Mouse (Mus musculus) gastrocnemius, postnatal 36 days (tissue): ENCODE data around the gene Gramd4. TPM values are rescaled to one million over a fixed set of nuclear protein-coding genes. Genes with fewer than 3 reads are reported as not detected.
A peak's percentile ranks its signal among the peaks of the same experiment; 100 is the strongest.

Experiments
- DNase-seq, 2 experiments: peaks; one replicate each; pipeline ENCODE4 v3.0.0; 2022
- intact Hi-C: fragments of 180-260 bp; cut with DNase I; formaldehyde crosslinking; loops from one replicate; pipeline ENCODE4 v1.15.1; 2025
- total RNA-seq, 2 experiments: library from RNA; stranded (reverse); gene quantifications; 2 replicates each; pipeline ENCODE4 v1.2.3; 2021

Gramd4 gene
- total RNA-seq, 2 experiments from 2014 or later = 5.1 to 5.9 TPM

DNA sequence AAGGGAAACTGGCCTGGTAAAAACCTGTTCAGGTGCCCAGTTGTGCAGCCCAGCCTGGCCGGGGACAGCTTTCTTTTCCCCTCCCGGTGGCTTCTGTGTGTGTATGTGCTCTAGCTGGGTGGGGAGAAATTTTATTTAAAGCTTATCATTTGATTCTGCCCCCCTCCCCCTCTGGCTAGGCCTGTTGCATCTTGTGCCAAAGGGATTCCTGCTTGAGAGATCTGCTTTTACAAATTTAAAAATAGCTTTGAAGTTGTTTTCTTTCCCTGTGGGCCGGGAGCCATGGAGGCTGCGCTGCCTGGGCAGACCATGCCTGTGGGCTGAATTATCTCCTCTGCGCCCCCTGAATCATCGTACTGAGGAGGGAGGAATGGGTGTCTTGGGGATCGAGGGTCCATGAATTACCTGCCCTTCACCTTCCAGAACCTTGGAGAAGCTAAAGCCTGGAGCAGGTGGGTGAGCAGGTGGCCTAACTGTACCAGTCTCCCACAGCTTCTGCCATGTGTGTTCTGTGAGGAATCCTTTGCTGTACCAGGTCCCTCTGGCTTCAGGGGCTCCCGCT lies 52.2 kb downstream of the Gramd4 start:
- intact Hi-C loops = no loop called here
- no peak for DNase-seq

DNA sequence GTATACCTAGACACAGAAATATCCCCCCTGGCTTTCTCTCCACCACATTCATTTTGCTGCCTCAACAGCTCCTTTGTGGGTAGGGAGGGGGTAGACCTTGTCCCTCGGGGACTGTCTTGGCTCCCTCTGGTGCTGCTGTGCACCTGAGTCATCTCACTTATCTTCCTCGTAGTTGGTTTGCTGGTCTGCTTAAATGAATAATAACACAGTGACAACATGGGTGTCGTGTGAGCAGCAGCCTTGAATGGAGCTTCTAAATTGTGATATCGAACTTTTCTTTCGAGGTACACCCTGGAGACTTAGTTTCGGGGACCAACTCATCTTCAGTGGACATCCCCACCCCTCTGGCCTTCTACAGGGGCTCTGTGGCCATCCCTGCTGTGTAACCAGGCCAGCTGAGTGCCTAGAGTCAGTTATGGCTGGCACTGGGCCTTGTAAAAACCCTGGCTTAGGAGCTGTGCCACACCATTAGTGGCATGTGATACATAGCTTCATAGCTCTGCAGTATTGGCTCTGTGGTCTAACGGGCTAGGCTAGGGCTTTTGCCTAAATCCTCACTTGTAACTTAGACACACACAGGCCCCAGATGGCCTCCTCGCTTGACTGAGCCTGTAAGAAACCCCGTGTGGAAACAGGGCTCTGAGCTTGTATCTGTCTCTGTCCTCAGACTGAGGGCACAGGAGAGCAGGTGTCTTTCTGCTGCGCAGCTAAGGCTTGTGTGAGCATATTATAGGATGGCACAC lies 53.0 kb downstream of the Gramd4 start:
- intact Hi-C loops = no loop called here
- DNase-seq = no peak

DNA sequence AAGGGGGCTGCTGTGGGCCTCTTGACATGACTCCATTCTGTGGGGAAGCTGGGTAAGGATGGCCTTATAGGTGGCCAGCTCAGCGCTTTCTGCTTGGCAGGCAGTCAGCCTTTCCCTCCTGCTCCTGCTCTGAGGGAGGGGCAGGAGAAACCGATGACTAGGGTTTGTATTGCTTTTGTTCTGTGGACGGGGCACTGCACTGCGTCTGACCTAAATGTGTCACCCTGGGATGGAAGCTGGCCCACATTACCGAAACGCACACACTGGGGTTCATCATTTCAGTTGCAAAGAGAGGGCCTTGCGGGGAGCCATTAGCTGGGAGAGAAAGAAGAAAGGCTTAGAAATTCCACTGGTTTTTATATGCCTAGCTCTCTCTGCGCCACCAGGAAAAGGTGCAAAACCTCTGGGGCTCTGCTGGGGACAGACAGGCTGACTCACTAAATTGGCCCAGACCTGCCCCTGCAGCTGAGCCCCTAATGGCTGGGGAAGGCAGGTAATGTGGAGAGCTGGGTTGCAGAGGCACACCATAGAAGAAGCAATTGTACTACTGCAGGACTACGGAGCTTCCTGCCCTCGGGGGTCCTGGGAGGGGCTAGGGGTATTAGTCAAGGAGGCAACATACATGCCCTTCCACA lies 55.3 kb downstream of the Gramd4 start:
- intact Hi-C loops = no loop called here
- DNase-seq = no peak

DNA sequence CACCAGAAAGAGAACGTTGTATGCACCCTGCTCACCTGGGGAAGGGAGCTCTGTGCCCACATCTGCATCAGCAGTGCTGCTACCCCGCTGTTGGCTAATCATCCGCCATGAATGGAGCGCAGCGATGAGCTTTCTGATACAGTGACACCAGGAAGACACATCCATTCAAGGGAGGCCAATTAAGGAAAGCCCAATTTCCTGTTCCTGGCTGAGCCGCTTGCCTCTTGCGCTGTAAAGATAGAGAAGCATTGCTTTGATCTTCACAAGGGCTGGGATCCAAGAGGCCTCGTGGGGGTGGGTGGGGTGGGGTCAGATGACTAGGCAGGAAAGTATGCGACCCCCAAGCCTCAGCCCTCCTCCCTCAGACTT lies 55.8 kb downstream of the Gramd4 start:
- intact Hi-C loops = no loop called here
- no peak for DNase-seq

DNA sequence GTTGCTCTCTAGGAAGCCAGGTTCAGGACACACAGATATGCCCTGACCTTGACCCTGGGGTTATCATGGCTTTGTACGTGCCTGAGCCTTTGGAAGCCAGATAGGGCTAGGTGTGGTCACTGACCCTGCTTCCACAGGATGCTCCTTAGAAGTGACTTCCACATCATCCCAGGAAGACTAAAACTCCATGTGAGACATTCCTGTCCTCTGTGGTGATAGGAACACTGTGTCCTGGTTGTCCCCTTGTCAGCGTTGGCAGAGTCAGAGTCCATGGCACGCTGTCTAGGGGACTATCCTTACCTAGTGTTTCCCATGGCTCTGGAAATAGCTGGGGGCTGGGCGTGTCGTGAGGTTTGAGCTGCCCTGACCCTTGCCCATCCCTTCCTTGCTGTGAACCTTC lies 58.9 kb downstream of the Gramd4 start:
- intact Hi-C loops = no loop called here
- no peak for DNase-seq

DNA sequence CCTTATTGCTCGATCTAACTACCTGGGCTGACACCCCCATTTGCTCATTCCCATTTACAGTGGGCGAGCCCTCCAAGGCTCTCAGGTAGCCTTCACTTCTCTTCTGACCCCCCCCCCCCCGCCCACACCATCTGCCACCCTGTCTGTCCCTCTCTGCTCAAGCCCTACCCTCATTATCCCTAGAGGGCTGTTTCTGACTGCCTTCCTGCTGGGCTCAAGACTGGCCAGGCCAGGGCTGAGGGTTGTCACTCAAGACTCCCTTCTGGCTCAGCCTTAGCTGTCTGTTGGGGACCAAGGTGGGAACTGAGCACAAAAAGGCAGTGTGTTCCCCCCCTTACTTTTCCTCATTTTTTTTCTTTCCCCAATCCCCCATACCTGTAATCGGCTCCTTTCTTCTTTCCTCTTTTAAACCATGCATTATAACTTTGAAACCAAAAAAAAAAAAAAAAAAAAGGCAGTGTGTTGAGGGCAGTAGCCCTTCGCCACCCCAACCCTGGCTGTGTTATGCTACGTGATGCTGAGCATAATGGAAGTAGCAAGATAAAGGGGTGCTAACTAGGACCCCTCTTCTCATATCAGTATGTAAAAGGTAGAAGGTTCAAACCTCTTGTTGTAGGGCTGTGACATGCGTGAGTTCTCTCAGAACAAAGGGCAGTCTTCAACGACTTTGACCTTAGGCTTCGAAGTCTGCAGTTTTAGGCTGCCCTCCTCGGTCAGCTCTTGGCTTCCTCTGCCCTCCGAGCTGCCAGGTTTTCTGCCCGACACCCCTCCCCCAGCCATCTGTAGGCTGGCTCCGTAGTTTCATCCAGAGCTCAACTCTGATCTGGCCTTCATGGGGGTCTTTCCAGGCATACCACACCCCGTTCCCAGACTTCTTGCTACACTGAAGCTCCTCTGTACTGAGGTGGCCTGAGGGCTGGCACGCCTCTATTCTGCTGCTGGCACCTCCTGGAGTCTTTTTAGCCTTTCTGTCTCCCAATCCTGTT lies 59.9 kb downstream of the Gramd4 start:
- no peak for DNase-seq
- intact Hi-C loops = no loop called here

DNA sequence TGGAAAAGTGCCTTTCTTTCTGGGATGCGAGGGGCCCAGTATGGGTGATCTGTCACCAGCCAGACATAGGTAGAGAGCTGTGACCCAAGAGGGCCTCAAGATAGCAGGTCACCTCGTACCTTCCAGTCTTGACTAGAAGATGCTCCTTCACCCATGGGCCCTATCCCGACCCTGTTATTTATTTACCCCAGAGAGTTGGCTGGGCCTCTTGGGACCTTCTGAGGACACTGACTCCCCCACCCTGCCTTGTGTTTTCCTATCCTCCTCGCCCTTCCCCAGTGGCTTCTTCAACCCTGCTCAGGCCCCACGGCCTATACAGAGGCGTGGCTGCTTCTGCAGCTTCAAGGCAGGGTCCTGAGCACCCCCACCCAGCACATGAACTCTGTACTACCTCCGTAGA lies 61.7 kb downstream of the Gramd4 start:
- intact Hi-C loops = no loop called here
- DNase-seq = no peak

DNA sequence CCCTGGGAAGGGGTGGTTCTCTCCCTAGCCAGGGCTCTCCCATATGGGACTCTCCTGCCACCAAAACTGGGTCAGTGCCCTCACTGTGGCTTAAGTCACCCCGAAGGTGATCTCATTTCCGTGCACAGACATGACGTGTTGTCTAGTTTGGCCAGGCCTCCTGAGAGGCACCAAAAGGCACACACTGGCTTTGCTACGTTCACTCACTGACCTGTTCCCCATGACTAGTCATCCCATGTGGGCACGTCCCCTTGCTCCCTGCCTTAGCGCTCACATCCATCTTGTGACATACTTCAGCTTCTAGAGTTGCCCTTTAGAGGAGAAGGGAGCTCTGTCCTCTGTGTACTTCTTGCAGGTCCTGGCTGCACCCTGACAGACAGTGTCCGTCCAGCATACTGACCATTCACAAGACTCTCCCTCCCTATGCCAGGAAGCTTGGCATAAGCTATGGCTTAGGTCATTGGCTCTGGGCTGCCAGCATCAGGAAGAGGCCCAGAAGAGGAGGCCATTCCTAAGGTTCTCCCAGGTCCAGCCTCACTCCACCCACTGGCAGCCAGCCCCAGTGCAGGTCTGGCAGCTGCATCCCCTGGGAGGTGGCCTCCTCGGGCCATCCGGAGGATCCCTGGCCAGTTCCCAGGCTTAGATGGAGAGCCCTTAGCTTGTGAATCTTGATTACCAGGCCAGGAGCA lies 64.9 kb downstream of the Gramd4 start:
- intact Hi-C loops = no loop called here
- peak; percentile 61 to 63 for DNase-seq

DNA sequence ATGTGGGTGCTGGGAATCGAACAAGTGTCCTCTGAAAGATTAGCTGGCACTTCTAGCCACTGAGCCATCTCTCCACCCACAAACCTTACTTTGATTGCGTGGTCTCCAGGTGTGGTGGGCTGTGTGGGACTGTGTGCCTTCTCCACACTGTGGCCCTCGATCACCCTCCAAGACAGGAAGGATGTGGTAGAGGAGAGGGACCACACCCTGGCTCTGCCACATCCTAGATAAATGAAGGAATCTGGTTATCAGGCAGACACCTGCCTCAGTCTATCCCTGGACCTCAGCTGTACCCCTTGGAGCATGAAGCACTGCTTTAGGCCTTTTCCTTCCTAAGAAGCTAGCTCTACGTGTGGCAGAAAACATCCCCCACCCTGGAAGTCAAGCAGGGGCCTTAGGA lies 65.9 kb downstream of the Gramd4 start:
- intact Hi-C loops = no loop called here
- no peak for DNase-seq

DNA sequence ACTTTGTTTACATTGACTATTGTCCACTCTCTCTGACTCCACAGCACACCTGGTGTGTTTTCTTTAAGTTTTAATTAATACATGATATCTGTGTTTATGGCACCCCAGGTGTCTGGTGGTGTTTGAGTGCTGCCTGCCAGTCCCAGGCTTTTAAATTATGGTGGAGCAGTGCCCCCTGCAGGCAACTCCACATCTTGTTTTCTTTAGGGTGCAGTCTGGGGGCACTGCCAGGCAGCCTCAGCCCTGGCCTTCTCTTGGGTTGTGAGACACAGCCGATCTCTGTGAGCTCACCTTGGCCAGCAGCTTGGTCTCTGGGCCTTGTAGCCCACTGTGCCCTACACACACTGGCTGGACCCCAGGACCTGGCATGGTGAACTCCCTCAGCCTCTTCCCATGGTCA lies 66.9 kb downstream of the Gramd4 start:
- DNase-seq = peak; percentile 68 to 69
- intact Hi-C loops = loop anchor here (1.0 kb wide), 1 partner anchor 70 kb away; no protein-coding TSS in a partner anchor

DNA sequence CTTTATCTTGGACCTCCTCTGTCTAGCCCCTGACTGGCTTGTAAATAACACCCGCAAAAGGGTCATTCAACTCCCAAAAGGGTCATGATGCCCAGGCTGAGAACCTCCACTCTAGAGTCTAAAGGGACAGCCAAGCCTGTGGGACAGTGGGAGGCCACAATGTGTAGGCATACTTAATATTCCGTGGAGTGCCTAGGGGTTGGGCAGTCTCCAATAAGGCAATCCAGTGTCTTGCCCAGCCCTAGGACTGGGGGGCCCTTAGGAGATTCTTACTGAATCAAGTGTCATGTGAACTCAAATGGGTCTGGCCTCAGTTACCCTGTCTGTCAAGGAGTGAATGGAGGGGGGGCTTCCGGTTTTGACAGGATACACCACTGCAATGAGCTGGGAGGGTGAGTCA lies 71.5 kb downstream of the Gramd4 start:
- no peak for DNase-seq
- intact Hi-C loops = no loop called here

DNA sequence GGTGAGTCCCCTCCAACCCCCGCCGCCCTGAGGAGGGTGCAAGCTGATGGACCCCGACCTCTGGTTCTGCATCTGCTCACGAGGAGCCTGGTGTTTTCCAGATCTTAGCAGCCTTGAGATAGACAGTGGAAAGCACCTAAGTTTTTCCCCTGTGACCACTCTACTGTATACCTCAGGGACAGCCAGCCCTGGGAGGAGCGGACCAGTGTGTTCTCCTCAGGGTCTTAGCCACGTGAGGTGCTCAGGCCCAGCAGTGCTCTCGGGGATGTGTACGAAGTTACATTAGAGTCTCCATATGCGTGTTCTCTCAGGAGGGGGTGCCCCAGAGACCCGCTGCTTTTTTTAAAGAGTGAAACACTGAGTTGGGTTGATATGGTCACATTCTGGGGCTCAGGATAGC lies 73.2 kb downstream of the Gramd4 start:
- no peak for DNase-seq
- intact Hi-C loops = loop anchor here (5.0 kb wide), 1 partner anchor 233 kb away; no protein-coding TSS in a partner anchor

DNA sequence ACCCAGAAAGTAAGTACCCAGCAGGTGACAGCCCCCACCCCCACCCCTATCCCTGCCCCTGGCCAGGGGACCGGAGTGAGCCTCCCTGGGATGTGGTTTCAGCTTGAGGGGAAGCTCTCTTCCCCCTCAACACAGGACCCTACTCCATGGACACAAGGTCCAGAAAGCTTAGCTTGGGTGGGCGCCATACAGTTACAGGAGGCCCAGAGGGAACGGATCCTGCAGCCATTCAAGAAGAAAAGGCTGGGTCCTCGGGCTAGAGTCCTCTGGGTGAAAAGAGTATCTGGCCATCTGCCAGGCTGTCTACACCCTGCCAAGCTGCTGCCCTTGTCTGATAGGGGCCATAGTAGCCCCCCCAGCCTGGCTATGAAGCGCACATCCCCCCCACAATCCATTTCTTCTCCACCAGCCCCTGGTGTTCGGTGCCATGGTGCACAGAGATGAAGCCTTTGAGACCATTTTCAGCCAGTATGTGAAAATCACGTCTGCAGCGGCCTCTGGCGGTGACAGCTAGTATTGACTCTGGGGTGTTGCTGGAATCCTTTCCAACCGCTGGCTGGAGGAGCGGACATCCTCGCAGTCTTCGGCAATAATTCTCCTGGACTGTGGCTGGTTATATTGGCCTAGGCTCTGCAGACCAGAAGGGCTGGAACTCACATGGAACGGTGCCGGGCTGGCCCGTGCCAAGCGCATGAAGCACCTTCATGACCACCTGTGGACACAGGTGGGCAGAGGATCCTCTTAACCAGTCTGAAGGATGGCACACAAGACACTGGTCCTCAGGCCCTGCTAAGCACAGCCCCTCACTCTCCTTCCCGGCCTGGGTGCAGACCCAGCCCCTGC lies 77.7 kb downstream of the Gramd4 start:
- intact Hi-C loops = loop anchor here (5.0 kb wide), 1 partner anchor 238 kb away; no protein-coding TSS in a partner anchor
- DNase-seq = peak; percentile 81 to 85

DNA sequence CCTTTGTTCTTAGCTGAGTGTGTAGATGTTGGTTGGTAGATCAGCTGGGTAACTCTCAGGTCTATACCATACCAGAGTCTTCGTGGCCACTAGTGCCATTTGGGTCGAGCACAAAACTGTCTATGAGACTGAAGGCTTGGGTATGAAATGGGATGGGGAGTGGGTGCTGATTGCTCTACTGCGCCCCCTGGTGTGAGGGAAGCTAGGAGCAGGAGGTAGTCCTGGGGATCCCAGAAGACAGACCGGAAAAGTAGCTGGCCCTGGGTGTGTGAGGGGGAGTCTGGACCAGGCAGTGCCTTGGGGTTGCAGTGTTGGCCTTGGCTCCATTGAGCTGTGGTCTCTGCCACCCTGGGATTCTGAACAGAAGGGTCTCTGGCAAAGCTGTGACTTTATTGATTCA lies 80.1 kb downstream of the Gramd4 start:
- no peak for DNase-seq
- intact Hi-C loops = no loop called here

DNA sequence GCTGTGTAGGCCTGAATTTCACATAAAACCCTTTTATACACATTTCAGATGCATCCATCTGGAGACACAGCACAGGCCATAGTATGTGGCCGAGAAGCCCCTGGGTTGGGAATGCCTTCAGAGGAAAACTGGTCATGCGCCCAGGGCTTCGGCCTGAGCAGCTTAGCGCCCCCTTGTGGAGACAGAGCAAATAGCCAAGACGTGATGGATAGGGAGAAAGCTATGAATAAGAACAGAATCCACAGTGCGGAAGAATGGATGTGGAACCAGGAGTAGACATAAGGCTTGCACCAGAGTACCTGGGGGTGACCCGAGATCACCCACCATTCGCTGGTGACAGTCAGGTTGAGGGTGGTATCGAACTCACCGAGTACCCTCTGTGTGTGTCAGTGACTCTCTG lies 82.8 kb downstream of the Gramd4 start:
- DNase-seq = peak in 1 of 2 experiments; percentile 32
- intact Hi-C loops = no loop called here

DNA sequence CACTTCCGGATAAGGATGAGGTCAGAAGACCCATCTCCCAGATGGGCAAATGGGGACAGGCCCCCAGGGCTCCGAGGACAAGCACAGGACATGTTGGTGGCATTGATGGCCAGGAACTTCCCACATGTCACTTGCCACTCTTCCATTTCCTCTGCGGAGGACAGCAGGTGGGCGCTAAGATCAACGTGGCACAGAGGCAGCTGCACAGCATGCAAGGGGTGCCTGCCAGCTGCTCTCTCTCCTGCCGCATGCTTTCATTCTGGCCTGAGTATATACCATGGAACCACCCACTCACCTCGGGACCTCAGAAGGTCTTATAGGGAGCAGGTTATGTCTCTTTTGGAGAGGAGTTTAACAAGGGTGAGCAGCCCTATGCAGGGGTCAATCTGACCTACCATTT lies 87.1 kb downstream of the Gramd4 start:
- intact Hi-C loops = no loop called here
- DNase-seq = no peak

DNA sequence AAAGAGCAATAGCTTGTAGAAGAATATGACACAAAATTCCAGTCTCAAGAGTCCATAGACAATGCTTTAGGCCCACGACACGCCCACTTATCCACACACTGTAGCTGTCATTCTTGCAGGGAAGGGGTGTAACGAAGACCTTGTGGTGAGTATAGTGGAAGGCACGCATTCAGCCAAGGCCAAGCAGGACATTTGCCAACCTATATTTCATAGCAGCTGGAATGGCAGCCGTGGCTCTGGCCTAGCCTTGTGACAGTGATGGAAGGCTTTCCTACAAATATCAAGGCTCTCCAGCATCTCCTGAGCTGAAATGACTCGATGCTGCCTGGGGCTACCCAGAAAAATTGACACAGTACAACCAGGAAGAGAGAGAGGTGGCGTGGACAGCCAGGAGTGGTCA lies 87.6 kb downstream of the Gramd4 start:
- intact Hi-C loops = no loop called here
- no peak for DNase-seq

DNA sequence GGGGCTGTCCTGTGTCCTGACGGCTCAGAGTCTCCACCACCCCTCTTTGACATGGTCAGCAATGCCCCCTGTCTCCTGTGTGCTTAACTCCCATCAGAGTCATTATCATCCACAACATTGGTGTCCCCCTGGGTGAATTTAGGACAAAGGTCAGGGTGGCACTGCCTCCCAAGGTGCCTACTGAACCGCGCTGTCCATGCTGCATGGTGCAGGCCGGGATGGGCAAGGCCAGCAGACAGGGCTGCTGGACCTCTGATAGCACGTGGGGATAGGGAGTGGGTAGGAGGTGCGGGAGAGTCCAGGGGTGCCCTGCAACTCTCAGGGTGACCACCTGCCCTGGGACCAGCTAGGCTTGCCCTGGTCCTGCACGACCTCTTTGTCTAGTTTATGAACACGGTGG lies 89.4 kb downstream of the Gramd4 start:
- intact Hi-C loops = no loop called here
- no peak for DNase-seq

DNA sequence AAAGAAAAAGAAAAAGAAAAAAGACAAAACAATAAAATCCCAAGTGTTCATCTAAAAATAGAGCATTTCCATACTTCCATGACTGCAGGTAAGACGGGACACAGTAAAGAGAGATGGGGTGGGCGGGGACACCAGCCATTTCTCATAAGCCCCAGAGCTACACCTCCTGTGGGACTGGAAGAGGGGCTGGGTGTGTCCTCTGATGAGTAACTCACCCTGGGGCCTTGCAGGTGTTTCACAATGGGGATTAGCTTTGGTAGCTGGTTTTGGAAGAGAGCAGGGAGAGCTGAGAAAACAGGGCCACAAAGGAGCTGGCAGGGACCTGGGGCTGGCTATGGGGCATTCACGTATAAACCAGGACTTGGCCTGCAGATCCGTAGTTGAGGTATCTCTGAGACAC lies 93.1 kb downstream of the Gramd4 start:
- intact Hi-C loops = no loop called here
- DNase-seq = no peak
